Mouse (Mus musculus) left cerebral cortex, adult 11 months (tissue): Measurements from ENCODE around the gene Card19.

Experiments
- DNase-seq: peaks from one replicate; pipeline ENCODE4 v3.0.0; 2022; ENCODE audit warnings: low spot score

Gene Card19

DNA sequence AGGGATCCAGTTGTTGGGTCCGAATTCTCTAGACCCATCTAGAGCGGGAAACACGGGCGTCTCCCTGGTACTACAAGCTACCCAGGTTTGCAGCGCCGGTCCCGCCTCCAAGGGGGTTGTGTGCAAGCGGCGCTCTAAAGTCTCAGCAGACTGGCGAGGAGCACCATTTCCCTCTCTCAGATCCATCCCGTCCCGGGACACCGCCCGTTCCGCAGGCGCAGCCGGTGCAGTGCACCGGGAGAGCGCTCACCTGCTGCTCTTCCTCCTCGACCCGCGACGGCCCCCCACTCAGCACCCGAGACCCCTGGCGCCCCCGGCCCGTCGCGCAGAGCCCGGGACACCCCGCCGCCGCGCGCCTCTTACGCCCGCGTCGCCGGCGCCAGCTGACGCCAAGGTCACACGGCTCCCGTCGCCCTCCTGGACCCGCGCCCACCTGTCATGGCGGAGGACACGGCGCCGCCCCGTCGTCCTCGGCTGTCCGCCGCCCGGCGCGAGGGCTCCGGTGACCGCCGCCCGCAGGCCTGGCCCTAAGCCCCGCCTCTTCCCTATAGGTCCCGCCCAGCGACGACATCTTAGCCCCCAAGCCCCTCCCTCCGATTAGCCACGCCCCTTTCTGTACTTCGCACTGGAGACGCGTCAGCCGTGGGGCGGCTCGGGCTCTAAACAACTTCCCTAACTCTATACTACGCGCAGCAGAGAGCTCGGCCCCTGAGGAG lies at the start of gene Card19:
Card19 (minus strand) TSS at position 534 of the 716 bp plus-strand sequence.
- peak; percentile 85 for DNase-seq

DNA sequence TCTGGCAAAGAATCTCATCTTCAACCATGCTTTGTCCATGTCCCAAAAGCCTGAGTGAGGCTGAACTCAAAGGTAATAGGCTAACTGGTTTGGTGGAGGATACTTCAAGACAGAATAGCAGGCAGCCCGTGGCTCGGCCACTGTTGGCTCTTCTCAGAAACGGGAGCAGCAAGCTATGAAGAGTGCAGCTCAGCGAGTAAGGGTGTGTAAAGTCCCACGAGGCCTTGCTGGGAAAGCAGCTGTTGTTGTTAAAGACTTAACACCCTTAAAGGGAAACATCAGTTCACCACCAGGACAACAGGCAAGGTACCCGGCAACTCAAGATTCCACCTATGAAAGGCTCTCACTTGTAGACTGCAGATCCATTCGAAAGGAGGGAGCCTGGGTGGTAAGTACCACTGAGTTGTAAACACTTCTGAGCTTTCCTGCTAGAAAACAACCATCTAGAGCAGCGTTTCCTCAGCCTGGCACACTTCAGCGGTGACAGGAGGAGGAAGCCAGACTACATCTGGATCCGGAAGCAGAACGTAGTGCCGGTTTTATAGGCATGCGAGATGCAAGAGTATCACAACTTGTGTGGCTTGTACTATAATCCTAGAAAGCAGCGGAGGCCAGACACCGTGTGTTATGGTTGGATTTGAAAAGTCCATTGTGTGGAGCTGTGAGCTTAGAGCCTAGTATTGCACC lies 44.3 kb upstream of the Card19 start:
- DNase-seq, result no peak

DNA sequence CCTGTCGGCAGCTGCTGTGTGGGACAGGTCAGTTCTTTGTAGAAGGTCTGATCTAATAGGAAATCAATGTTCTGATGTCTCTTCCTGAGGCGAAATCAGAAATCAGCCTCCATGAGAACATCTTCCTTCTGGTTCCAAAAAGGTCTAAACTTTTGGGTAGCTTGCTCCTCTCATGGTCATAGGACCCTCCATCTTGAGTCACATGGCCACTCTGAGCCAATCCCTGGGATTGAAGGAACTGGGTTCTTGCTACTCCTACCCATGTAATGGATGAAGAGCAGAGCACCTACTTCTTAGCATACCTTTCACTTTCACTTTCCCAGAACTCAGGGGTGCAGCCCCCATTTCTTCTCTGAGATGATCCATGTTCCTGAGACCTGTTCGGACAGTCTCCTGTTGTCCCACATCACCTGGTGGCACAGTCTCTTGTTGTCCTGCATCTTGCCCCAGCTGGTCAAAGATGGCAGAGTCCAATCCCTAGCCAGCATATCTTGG lies 42.0 kb upstream of the Card19 start:
- DNase-seq, result no peak

DNA sequence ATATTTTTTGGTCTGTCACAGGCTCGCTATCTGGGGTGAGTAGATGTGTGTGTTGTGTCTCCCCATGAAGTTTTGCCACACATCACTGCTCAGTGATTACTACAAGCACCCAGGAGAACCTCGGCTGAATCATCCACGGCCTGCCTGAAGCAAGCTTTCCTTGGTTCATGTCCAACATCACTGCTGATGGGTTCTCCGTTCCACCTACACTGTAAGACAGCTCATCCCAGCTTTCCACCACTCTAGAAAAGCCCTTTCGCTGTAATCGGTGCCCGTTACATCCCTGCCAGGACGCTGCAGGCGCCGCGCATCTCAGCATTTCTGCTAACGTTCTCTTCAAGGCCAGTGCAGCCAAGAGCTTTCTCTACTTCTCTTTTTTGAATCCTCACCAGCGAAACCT lies 36.9 kb upstream of the Card19 start:
- no peak for DNase-seq

DNA sequence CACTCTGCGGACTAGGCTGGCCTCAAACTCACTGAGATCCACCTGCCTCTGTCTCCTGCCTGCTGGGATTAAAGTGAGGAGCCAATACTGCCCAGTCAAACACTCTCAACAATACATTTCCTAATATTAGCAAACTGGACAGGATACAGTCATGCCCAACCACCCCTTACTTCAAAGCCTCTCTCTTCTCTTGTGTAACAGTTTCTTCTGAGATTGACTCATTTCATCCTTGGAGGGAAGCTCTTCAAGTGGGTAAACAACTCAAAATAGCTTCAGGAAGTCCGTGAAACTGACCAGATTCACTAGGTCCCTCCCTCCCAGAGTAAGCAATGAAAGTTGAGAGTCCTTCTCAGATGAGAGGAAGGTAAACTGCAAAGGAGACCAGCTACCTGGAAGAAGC lies 36.3 kb upstream of the Card19 start:
- DNase-seq, result no peak

DNA sequence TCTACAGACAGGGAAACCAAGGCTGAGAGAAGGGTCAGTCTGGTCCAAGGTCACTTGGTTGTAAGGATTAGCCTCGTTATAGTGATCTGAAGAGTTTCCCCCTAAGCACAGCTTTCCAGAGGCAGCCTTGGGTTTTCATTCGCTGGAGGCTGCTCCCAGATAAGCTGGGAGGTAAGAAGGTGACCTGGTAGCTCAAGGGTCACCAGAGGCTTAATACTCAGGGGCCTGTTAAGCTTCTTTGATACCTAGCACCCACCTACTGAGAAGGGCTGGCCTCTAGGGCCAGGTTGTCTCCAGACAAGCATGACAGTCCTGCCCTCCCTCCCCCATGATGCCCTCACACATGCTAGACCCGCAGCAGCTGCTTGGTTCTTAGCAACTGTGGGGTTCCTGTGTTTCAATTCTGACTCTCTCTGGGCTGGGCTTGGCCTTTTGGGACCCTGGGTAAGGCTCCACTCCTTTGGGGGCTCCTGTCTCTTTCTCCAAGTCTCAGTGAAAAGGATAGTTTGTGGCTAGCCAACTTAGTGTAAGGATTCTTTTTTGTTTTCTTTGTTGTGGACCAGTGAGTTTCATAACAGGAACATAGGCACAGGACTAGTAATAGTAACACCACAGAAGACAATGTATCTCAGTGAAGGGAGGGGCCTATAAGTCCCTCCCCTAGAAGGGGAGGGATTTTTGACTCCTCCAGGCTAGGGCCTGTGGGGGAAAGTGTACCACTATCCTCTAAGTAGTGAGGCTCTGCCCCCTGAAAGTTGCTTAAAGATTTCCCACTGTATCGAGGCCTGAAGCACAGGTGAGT lies 35.1 kb upstream of the Card19 start:
- DNase-seq, result no peak

DNA sequence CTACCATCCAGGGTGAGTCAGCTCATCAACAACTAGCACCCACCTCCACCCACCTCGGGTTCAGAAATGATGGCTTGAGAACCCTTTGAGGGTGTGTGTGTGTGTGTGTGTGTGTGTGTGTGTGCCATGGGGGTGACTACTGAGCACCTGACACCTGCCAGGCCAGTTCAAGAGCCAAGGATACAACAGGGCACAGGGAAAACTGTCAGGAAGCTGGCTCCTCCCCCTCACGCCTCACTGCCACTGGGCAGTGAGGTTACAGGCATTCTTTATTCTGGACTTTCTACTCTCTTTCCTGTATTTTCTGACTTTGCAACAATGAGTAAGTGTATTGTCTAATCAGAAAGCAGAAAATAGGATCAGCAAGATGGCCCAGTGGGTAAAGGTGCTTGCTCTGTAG lies 33.8 kb upstream of the Card19 start:
- no peak for DNase-seq

DNA sequence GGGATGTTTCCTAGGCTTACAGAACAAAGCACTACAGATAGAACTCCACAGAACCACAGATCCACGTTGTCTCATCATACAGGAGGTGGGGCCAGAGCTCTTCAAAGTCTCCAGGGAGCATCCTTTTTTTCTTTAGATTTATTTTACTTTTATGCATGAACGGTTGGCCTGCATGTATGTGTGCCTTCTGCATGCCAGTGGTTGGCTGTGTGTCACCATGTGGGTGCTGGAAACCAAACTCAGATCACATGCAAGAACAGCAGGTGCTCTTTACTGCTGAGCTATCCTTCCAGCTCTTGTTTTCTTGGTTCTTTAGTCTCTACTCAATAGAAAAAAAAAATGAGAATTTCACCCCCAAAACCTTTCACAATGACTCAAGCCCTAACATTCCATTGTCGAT lies 33.1 kb upstream of the Card19 start:
- no peak for DNase-seq

DNA sequence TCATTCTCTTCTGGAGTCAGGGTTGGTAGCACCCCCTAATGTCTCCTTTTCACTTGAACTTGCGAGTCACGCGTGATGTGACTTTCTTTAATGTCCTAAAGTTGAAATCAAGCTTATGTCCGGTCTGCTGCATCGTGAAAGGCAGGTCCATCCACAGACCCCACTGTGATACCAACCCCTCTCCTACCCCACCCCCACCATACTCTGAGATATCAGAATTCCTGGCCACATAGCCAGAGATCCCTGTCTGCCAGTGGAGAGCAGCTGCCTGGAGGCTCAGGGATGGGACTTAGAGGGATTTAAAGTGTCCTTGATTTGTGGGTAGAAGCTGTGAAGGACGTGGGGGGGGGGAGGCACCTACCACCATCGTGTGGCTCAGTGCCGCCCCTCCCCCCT lies 32.6 kb upstream of the Card19 start, which contains the start of gene Susd3:
Susd3 (minus strand) TSS at position 240 of the 396 bp plus-strand sequence.
- no peak for DNase-seq

DNA sequence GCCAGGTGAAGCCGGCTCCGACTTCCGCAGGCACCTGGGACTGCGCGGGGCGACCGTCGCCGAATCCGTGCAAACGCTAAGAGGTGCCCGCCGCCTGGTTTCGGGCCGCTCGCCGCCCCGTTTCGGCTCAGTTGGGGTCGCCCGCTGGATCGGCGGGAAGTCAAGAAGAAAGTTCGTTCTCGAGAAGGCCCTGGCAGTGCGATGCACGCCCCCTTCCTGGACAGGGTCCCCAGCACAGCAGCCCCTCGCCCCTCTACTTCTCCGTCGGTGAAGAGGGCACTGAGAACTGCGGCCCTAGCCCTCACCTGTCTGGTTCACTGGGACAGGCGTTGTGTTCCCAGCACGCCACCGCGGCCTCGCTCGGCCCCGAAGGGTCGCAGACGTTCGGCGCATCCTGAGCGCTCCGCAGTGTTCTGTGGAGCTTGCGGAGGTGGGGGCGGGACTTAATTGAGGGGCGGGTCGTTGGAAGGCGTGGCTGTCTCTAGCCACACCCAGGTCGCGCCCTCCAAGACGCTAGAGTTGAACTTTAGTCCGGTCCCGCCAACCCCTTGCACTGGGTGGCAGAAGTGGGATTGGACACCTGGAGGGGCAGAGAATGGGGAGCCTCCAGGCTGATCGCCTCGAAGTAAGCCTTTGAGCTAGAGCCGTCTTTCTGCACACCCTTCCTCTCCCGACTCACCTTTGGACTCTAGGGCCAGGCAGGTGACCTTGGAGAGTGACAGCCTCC lies 32.1 kb upstream of the Card19 start:
- DNase-seq, result no peak

DNA sequence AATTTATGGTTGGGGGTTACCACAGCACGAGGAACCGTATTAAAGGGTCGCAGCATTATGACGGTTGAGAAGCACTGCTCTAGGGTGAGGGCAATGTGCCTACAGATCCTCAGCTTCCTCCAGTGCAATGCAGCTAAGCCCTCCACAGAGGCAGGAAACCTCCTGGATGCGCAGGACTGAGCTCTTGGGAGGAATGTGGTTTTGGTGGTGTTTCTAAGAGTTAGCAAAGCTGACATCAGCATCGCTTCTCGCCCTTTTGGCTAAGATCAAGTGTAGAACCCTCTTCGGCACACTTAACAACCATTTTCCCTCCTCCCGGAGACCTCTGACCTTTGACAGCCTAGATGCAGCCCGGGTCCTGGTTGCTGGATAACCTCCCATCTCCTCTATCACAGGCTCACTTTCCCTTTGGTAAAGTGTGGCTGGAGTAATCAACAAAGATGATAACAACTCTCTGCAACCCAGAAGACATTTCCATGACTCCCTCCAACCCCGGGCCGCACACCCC lies 31.4 kb upstream of the Card19 start:
- no peak for DNase-seq

DNA sequence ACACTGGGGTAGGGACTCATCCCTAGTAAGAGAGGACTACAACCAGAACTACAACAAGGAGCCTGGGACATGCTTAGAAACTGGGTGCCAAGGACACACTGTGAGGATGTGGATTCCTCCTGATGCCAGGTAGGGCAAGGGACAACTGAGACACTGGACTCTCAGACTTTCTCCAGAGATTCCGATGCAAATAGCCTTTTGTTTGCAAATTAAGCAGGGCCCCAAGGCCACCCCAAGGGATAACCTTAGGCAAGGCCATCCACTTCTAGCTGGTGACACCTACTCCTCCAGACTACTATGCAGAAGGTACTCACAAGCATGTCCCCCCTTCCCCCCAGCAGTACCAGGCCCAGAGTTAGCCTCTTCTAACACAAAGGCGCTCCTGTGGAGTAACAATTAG lies 30.8 kb upstream of the Card19 start:
- DNase-seq, result no peak

DNA sequence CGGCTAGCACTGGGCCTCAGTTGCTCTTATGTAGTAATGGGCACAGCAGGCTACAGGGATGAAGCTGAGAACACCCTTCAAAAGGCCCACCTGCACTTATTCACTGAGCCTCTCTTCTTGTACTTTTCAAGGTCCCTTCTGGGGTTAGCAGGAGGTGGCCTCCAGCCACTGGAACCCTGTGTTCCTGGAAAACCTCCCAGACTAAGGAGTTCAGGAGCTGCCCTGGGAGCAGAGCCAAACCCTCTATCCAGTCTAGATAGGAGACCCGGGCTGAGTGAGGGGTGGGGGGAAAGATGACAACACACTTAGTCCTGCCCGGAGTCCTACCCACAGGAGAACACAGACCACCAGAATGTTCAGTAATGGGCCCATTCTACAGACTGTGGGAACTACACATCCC lies 30.2 kb upstream of the Card19 start:
- DNase-seq, result no peak

DNA sequence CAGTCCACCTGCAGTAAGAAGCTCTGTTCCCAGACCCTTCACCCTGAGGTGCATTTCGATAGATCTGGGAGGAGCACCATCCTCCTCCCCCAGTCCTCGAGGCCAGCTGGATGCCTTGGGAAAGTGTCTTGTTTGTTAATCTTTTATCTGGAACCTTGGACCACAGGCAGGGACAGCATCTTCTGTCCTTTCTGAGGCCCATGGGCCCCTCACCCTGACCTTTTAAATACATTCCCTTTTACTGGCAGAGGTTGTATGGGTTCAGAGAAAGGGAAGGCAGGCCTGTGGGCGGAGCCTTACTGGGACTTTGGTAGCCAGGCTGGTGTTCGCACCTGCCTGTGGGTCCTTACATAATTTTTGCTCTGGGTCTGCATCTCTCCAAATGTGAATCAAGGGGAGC lies 29.4 kb upstream of the Card19 start:
- DNase-seq, result no peak

DNA sequence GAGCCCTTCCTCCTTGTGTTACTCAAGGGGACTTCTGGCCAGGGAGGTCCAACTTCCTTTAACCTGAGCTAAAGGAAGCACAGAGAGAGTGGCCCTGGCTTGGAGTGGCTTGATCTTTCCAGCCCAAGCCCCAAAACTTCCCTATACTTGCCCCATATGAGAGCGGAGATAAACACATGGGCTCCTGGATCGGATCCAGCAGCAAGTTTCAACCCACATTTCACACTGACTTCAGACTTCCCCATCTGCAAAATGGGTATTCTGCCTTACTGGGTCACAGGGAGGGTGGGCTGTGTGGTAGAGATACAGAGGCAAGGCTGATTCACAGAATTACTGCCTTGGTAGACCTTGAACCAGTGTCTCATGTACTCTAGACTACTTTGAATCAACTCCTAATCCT lies 27.7 kb upstream of the Card19 start:
- no peak for DNase-seq

DNA sequence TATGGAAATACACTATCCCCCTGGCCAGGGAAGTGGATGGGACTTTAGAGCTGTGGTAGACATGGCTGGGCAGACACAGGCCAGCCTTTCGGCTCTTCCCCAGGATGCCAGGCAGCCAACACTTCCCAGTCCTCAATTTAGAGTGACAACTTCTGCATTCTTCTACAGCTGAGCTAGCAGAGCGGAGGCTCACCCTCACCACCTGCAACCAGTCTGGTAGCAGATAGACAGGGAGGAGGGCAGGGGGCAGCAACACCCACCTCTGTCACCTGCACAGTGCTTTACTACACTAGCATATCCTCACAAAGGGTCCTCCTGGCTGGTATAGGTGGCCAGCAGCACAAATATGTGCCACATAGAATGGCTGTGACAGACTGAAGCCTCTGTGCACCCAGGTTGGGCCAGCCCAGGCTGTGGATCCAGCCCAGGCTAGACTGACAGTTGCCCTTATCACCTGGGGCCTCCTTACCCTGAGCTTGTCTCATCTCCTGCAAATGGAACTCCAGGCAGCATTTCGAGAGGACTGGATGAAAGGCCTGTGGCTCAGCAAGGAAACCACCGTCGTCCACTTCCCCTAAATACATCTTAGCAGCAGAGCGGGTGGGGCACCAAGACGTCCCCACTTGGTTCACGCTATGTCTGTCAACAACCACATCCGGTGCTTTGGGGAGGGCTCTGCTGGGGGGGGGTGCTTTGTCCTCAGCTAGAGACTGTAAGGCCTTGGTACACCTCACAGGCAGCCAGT lies 26.7 kb upstream of the Card19 start:
- DNase-seq, result no peak

DNA sequence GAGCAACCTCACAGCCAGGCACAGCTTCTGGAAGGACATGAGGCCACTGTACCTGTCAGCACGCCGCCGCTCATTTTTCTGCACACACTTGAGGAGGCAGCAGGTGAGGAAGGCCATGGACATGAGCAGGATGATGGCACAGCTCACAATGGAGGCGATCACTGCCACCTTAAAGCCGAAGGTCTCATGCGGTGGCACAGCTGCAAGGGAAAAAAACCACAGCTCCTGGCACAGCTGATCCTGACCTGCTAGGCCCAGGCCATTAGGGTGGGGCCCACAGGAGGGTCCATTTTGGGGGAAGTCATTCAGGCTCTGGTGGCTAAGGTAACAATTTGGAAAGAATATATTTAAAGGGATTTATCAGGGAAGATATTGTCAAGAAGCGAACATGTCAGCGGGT lies 22.9 kb upstream of the Card19 start:
- no peak for DNase-seq

DNA sequence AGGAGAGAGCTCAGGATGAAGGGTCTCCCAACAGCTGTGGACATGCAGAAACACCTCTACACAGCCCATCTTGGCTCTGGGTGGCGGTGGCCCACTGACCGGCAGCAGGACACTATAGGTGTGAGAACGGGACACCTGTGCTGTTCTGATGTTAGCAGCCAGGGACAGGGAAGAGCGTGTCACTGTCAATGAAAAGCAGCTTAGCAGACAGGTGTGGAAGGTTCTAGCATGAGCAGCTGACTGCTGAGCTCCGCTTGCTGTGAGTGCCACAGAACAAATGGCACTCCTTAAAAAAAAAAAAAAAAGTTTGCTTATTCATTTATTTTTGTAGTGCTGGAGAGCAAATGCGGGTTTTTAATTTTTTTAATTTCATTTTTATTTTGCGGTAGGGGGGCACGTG lies 21.8 kb upstream of the Card19 start:
- no peak for DNase-seq

DNA sequence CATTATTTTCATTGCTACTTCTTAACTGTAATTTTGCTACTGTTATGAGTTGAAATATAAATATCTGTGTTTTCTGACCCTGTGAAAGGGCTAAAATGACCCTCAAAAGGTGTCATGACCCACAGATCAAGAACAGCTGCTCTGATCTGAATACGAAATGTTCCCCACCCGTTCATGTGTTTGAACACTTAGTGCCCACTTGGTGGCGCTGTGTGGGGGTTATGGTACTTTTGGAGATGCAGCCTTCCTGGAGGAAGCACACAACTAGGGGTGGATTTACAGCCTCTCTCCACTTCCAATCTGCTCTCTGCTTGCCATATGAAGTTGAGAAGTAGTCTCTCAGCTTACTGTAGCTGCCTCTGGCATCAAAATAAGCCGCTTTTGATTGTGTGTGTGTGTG lies 18.9 kb upstream of the Card19 start:
- DNase-seq, result no peak

DNA sequence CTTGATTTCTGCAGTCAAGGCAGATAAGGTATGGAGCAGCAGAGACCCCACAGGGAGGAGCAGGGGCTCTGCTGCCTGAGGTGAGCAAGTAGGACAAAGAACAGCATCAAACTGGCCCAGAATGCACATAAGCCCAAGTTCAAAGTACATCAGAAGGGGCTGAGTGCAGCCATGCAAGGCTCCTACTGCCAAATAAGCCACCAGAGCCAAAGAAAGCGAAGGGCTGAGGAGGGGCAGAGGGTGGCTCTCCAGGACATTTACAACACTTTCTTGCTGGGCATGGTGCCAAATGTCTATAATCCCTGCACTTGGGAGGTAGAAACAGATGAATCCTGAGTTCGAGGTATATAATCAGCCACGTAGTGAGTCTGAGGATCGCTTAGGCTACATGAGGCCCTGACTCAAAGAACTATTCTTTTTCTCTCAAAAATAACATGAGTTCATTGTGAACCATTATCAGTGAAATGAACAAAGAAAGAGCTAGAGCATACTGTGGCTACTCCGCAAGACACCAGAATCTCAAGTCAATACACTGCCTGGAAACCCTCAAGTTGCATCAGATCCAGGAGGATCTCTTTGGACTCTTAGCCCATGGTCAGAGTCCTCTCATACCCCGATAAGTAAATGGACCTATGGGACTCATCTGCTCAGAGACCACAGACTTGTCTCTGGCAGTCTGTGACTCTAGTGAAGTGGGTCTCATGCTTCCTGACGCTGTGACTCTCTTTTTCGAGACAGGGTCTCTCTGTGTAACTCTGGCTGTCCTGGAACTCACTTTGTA lies 18.1 kb upstream of the Card19 start:
- DNase-seq, result no peak
